Mouse (Mus musculus) midbrain, embryonic 15.5 days (tissue): ENCODE data around the gene Tmem86b. TPM values are rescaled to one million over a fixed set of nuclear protein-coding genes. Genes with fewer than 3 reads are reported as not detected.

ENCODE experiments used
- ATAC-seq: fragments of 200-750 bp; cut with Nextera tagmentation; replicated peaks from 2 replicates; pipeline ENCODE4 v1.8.0; 2017; ENCODE audit warnings: moderate TSS enrichment
- H3K27ac ChIP-seq: fragments of 300-500 bp; sonication (generic); 2 replicates; pipeline ENCODE4 v1.5.1; 2015; ENCODE audit warnings: mild to moderate bottlenecking, inconsistent platforms
- H3K27me3 ChIP-seq: fragments of 300-500 bp; sonication (generic); replicated peaks from 2 replicates; pipeline ENCODE4 v1.6.1; 2015; ENCODE audit warnings: inconsistent platforms
- H3K36me3 ChIP-seq: fragments of 300-500 bp; sonication (generic); replicated peaks from 2 replicates; pipeline ENCODE4 v1.6.1; 2015; ENCODE audit warnings: inconsistent platforms
- H3K4me1 ChIP-seq: fragments of 300-500 bp; sonication (generic); 2 replicates; pipeline ENCODE4 v1.6.1; 2015; ENCODE audit warnings: inconsistent platforms
- H3K4me2 ChIP-seq: fragments of 300-500 bp; sonication (generic); 2 replicates; pipeline ENCODE4 v1.6.1; 2015; ENCODE audit warnings: inconsistent platforms, mild to moderate bottlenecking, moderate library complexity
- H3K4me3 ChIP-seq: fragments of 300-500 bp; sonication (generic); 2 replicates; pipeline ENCODE4 v1.5.1; 2015; ENCODE audit warnings: mild to moderate bottlenecking, inconsistent platforms
- H3K9ac ChIP-seq: fragments of 300-500 bp; sonication (generic); 2 replicates; pipeline ENCODE4 v1.6.1; 2015; ENCODE audit warnings: mild to moderate bottlenecking, inconsistent platforms
- H3K9me3 ChIP-seq: fragments of 300-500 bp; sonication (generic); 2 replicates; pipeline ENCODE4 v1.6.1; 2016; ENCODE audit warnings: inconsistent platforms
- WGBS: fragments of 180-500 bp; shearing (Covaris S2); methylation state at CpG from one replicate; pipeline ENCODE4 v1.1.7; 2015; ENCODE audit warnings: mixed read lengths; 5-methylcytosine and 5-hydroxymethylcytosine counted together
- polyA plus RNA-seq: library from polyadenylated mRNA; unstranded; fragments of >200 nt; fragmentation: Nextera tagmentation; extraction: Ambion mirVana; gene quantifications from 2 replicates; pipeline ENCODE4 v1.2.1, GENCODE M21; 2015

The Tmem86b gene
- polyA plus RNA-seq, 1 experiment from 2014 or later: 3.8 TPM

DNA sequence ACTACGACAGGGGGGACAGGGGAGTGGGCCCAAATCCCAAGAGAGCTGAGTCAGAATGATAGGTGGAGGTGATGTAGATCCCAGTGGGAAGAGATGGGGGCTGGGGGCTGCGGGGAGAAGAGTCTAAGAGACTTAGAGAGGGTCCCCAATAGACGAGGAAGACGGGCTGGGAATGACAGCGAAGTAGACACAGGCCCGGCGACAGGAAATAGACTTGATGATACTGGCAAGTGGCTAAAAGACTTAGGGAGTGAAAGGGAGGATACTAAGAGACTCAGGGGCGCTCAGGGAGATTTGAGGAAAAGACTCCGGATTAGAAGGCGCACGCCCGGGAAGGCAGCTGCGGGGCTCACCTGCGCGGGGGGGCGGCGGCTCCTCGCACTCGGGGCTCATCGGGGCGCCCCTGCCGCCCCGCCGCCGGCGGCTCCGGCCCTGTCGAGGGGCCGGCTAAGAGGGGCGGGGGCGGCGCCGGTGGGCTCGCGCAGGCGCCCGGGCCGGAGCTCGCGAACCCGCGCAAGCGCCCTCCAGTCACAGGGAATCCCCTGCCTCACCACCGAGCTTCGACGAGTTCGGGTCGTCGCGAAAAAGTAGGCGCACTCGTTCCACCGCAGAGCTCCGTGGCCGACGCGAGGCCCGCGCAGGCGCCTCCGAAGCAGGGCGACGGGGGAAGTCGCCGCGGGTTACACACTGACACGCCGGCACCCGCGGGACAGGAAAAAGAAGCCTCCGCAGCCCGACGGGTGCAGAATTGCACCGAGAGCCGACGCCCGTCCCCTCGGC is 27.1 kb upstream of the Tmem86b start:
- Histone ChIP-seq H3K4me2 (peak overlapping the region; percentile 96), H3K27ac (peak overlapping the region; percentile 94), H3K36me3 (0 out of 2 replicates have a peak, but pooled peaks cover 7% of the 10 kb centered on the region), H3K4me3 (peak overlapping the region; percentile 73), H3K4me1 (peaks cover 44% of the 10 kb centered on the region), H3K27me3 (no peaks in the 10 kb centered on the region), H3K9me3 (no peaks in the 10 kb centered on the region), H3K9ac (peak overlapping the region; percentile 74)
- whole genome bisulfite sequencing: under 1% methylated on average over 73 of the region's 78 CpGs
- peak; percentile 81 for ATAC-seq

DNA sequence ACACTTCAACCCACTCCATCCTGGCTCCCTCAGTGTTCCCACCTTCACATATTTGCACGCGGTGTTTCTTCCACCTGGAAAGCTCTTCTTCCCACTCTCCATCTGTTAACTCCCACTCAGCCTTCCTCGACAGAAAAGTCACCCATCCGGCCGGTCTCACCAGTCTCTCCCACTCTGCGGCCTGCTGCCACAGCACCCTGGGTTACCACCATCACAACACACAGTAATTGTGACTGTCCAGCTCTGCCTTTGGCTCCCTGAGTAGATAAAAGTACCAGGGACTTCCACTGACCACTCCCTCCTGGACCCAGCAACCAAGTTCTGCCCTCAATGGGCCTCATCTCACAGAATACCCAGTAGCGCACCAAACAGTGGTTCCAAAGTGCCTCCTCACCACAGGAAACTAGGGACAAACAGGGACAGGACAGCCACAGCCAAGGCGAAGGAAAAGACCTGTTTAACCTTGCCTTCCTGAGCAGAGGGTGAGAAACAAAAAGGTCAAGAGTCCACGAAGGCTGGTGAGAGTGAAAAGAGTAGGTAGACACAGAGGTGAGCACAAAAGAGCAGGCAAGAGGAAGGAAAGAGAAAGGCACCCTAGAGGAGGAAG is 26.4 kb upstream of the Tmem86b start:
- WGBS: 53% methylated on average over 9 of the region's 9 CpGs
- peak overlapping the region; percentile 94 for H3K27ac ChIP-seq

DNA sequence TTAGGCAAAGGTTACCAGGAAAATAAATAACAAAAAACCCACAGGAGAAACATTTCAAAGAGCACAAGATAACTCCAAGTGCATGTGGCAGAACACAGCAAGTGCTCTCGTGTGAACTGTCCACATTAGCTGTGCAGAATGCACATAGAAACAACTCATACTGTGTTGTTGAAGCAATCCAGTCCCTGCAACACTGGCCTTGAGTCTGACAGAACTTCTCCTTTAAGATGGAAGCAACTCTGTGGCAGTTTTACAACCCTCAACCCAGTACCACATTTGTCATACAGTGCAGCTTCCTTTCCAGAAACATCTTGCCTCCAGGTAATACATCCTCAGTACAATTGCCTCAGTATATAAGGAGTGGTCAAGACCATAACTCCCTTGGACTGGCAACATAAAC is 25.6 kb upstream of the Tmem86b start:
- no peaks in the 10 kb centered on the region for H3K9me3 ChIP-seq
- H3K27ac ChIP-seq: no peak overlapping the region
- ATAC-seq: no peak
- H3K27me3 ChIP-seq: no peaks in the 10 kb centered on the region
- H3K4me1 ChIP-seq: peaks cover 51% of the 10 kb centered on the region
- peak overlapping the region; percentile 73; the same call in 1 of the 2 replicates for H3K4me3 ChIP-seq
- H3K9ac ChIP-seq: peak overlapping the region; percentile 74; the same call in 1 of the 2 replicates
- H3K4me2 ChIP-seq: peak overlapping the region; percentile 96
- WGBS: 64% methylated on average over 1 of the region's 1 CpGs
- no peaks in the 10 kb centered on the region for H3K36me3 ChIP-seq

More for the DNA sequence above, 26.4 kb upstream of the Tmem86b start:
- Histone ChIP-seq H3K4me3 (peak overlapping the region; percentile 73), H3K9me3 (no peaks in the 10 kb centered on the region), H3K4me2 (peak overlapping the region; percentile 96), H3K4me1 (peaks cover 46% of the 10 kb centered on the region), H3K27me3 (no peaks in the 10 kb centered on the region), H3K9ac (peak overlapping the region; percentile 74), H3K36me3 (0 out of 2 replicates have a peak, but pooled peaks cover 4% of the 10 kb centered on the region)
- no peak for ATAC-seq

DNA sequence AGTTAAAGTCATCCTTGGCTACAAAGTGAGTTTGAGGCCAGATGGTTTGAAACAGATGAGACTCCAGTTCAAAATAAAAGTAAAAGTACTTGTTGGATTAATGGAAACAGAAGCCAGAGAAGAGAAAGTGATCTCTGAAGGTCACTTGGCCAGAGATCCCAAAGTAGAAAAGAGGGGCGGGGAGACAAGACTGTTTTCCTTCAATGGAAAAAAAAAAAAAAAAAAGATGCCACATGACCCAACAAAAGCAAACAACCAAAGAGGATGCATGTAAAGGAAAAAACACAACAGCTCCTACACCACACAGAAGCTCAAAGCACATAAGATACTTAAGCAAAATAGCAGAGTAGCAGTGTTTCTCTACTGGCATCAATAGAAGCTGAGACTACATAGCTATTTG is 24.7 kb upstream of the Tmem86b start:
- no peak overlapping the region for H3K4me3 ChIP-seq
- H3K9me3 ChIP-seq: no peaks in the 10 kb centered on the region
- H3K27me3 ChIP-seq: no peaks in the 10 kb centered on the region
- no peak overlapping the region for H3K27ac ChIP-seq
- no peak overlapping the region for H3K4me2 ChIP-seq
- no peak for ATAC-seq
- peaks cover 52% of the 10 kb centered on the region for H3K4me1 ChIP-seq
- H3K9ac ChIP-seq: no peak overlapping the region
- WGBS: 86% methylated on average over 1 of the region's 1 CpGs
- no peaks in the 10 kb centered on the region for H3K36me3 ChIP-seq

DNA sequence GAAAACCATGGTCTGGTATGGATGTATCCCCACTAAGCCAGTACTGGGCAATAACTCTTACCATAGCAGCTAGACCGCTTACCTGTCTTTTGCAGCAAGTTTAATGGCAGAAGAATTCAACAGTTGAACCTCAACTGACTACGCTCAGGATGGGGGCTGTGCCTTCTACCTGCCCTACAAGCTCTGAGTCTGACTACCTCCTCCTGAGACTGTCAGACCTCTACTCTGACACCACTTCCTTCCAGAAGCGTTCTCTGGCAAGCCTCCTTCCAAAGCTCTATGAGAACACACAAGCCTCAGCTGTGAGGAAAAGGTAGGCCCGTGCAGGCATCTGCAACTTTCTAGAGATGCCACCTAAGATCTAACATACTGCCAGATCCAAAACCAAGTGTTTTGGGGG is 24.2 kb upstream of the Tmem86b start:
- H3K27me3 ChIP-seq: no peaks in the 10 kb centered on the region
- no peak overlapping the region for H3K4me3 ChIP-seq
- no peak overlapping the region for H3K4me2 ChIP-seq
- peaks cover 46% of the 10 kb centered on the region for H3K4me1 ChIP-seq
- 96% methylated on average over 4 of the region's 4 CpGs for WGBS
- no peak overlapping the region for H3K27ac ChIP-seq
- no peaks in the 10 kb centered on the region for H3K36me3 ChIP-seq
- ATAC-seq: no peak
- H3K9me3 ChIP-seq: no peaks in the 10 kb centered on the region
- H3K9ac ChIP-seq: no peak overlapping the region

DNA sequence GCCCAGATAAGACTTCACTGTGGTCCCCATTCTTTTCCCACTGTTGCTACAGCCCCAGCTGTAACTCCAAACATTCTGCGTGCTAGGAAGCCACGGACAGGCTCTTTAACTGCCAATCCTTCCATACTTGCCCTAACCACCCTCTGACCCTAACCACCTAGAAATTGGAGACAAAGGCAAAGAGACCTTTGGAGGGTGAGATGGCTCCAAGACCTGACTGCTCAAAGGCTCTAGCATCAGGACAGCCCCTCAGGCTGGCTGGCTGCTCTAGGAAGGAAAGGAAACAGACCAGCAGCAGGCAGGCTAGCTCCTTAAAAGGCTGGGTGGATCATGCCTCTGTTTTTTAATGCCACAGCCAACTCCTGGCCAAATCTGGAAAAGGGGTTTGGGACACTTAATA is 23.0 kb upstream of the Tmem86b start:
- no peak for ATAC-seq
- no peak overlapping the region for H3K4me2 ChIP-seq
- H3K9ac ChIP-seq: no peak overlapping the region
- H3K4me3 ChIP-seq: no peak overlapping the region
- no peaks in the 10 kb centered on the region for H3K36me3 ChIP-seq
- 91% methylated on average over 2 of the region's 2 CpGs for whole genome bisulfite sequencing
- peaks cover 38% of the 10 kb centered on the region for H3K4me1 ChIP-seq
- no peaks in the 10 kb centered on the region for H3K9me3 ChIP-seq
- H3K27me3 ChIP-seq: no peaks in the 10 kb centered on the region
- H3K27ac ChIP-seq: no peak overlapping the region

DNA sequence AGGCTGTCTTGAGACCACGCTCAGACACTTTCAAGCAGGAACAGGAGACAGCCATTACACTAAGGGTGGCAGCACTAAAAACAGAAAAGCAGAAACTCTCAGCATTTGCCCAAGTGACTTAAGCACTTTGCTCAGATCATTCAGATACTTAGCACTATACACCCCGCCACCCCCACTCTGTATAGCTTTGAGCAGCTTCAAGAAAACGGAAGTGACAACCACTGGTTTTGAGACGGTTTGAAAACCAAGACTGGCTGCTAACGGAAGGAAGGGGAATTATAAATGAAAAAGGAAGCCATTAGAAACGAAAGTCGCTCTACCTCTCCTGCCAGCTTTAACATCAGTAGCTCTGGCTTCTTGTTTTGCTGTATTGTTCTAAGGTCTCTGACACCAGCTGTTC is 22.6 kb upstream of the Tmem86b start:
- Histone ChIP-seq H3K27ac (no peak overlapping the region), H3K9ac (no peak overlapping the region), H3K4me1 (peaks cover 38% of the 10 kb centered on the region), H3K9me3 (no peaks in the 10 kb centered on the region), H3K4me2 (no peak overlapping the region), H3K4me3 (no peak overlapping the region), H3K36me3 (no peaks in the 10 kb centered on the region), H3K27me3 (no peaks in the 10 kb centered on the region)
- 90% methylated on average over 7 of the region's 7 CpGs for WGBS
- ATAC-seq: no peak

DNA sequence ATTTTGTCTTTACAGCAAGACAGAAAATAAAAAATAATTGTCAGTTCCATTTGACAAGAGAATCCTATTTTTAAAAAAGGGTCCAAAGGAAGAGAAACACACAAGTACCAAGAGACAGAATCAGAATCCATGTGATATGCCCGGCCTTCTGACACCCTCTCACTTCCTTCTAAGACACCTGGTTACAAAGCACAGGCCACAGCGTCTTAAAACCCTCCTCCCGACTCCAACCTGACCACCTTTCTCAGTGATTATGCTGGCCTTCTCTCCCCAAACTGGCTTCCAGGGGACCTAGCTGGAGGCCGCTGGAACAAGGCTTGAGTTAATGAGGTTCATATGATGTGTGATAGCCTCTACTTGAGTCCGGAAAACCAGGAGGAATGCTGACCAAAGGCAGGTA is 22.1 kb upstream of the Tmem86b start:
- Histone ChIP-seq H3K4me3 (no peak overlapping the region), H3K27ac (no peak overlapping the region), H3K9me3 (no peaks in the 10 kb centered on the region), H3K27me3 (no peaks in the 10 kb centered on the region), H3K4me1 (peaks cover 38% of the 10 kb centered on the region), H3K9ac (no peak overlapping the region), H3K4me2 (no peak overlapping the region), H3K36me3 (no peaks in the 10 kb centered on the region)
- ATAC-seq: no peak
- WGBS: 85% methylated on average over 5 of the region's 5 CpGs

DNA sequence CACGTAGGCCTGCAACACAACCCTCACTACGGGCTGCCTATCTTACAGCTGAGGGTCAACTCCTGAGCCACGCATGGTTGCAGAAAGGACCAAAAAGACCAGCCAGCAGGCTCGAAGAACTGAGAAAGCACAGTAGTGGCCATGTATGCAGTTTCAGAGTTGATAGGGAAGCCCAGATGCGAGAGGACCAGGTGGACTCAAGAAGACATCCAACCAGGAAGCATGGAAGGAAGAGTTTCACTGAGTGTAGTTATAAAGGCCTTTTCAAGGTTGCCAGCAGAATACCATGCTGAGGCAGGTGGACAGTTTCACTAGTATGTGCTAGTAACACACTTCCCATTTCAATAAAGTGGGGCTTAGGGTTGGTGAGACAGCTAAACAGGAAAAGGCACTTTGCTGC is 21.5 kb upstream of the Tmem86b start:
- Histone ChIP-seq H3K36me3 (no peaks in the 10 kb centered on the region), H3K27me3 (no peaks in the 10 kb centered on the region), H3K4me1 (peaks cover 34% of the 10 kb centered on the region), H3K27ac (no peak overlapping the region), H3K9ac (no peak overlapping the region), H3K4me2 (no peak overlapping the region), H3K9me3 (no peaks in the 10 kb centered on the region), H3K4me3 (no peak overlapping the region)
- WGBS: 93% methylated on average over 5 of the region's 5 CpGs
- no peak for ATAC-seq

DNA sequence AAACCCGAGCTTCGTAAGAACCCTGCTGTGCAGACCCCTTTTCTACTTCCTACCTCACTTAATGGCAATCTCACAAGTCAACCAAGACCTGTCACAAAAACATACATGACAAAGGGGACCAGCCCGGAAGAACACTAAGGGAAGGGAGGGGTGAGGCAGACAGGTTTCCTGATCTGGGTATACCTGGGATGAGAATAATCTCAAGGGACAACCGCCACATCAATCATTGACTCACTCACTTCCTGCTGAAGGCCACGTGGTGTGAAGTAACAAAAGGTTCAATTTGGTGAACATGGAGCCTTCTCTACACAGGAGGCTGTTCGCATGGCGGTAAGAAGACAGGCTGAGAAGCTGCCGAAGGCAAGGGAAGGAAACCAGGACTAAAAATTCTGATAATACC is 20.4 kb upstream of the Tmem86b start:
- Histone ChIP-seq H3K27ac (no peak overlapping the region), H3K27me3 (no peaks in the 10 kb centered on the region), H3K9ac (no peak overlapping the region), H3K4me1 (peaks cover 23% of the 10 kb centered on the region), H3K9me3 (no peaks in the 10 kb centered on the region), H3K4me3 (no peak overlapping the region), H3K4me2 (no peak overlapping the region), H3K36me3 (peaks cover 1% of the 10 kb centered on the region; the same call in 1 of the 2 replicates)
- ATAC-seq: no peak
- WGBS: 87% methylated on average over 8 of the region's 8 CpGs

DNA sequence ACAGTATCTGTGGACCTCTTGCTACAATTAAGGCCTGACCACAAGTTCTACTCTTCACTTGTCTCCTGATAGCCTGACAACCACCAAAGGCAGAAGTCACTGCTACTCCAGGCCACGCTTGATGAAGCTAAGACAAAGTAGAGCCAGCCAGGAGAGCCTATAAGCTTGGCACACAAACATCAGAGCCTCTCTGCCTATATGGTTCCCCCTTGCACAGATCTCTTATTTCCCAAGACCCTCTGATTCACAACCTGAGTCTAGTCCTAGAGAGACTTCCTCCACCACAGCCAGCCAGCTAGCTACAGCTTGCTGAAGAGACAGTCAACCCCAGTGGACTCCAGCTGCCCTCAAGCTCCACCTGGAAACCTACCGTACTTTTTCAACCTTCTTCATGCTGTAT is 16.8 kb upstream of the Tmem86b start:
- H3K9ac ChIP-seq: no peak overlapping the region
- H3K36me3 ChIP-seq: peaks cover 19% of the 10 kb centered on the region; the same call in 1 of the 2 replicates
- 90% methylated on average over 2 of the region's 2 CpGs for WGBS
- no peak for ATAC-seq
- no peaks in the 10 kb centered on the region for H3K27me3 ChIP-seq
- H3K27ac ChIP-seq: no peak overlapping the region
- H3K4me2 ChIP-seq: no peak overlapping the region
- no peak overlapping the region for H3K4me3 ChIP-seq
- H3K4me1 ChIP-seq: peaks cover 8% of the 10 kb centered on the region; the same call in 1 of the 2 replicates
- no peaks in the 10 kb centered on the region for H3K9me3 ChIP-seq

DNA sequence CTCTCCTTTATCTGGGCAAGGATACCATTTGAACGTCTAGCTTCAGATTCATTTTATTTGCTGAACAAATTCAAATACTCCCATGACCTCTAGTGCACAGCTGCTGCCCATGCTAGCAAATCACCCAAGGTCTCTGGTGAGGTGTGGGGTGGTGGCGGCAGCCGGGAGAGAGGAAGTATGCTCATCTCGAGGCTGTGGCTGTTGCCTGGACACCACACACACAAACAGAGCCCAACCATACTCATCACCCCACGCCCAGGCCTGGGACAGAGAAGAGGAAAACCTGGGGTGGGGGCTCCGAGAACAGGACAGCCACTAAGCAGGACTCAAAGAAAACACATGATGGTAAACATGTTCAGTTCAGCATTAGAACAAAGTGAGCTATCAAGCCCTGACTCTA is 16.1 kb upstream of the Tmem86b start:
- Histone ChIP-seq H3K27ac (no peak overlapping the region), H3K4me1 (peaks cover 2% of the 10 kb centered on the region; the same call in 1 of the 2 replicates), H3K4me3 (no peak overlapping the region), H3K4me2 (no peak overlapping the region), H3K36me3 (peaks cover 23% of the 10 kb centered on the region; the same call in 1 of the 2 replicates), H3K9me3 (no peaks in the 10 kb centered on the region), H3K9ac (no peak overlapping the region), H3K27me3 (no peaks in the 10 kb centered on the region)
- ATAC-seq: no peak
- WGBS: 81% methylated on average over 6 of the region's 6 CpGs
